Mouse (Mus musculus): Measurements from ENCODE around the gene Hist1h2bf. TPM values are rescaled to one million over a fixed set of nuclear protein-coding genes. Genes with fewer than 3 reads are reported as not detected.

Gene Hist1h2bf
- polyA plus RNA-seq, 1 experiment from 2014 or later = not detected

Other genes with a start within 250 kb of the Hist1h2bf start
- gene Zfp322a, start 205.0 kb downstream of the Hist1h2bf start, polyA plus RNA-seq (2014; fragmentation: Illumina TruSeq; extraction: RNeasy Lipid Tissue Mini Kit (QIAGEN cat#74804); ENCODE audit: low read depth, low replicate concordance) = 16.7 TPM
- gene Abt1, start 150.3 kb downstream of the Hist1h2bf start, polyA plus RNA-seq (2014; fragmentation: Illumina TruSeq; extraction: RNeasy Lipid Tissue Mini Kit (QIAGEN cat#74804); ENCODE audit: low read depth, low replicate concordance) = 4.1 TPM
- not detected for gene Btn1a1, start 108.3 kb downstream of the Hist1h2bf start, polyA plus RNA-seq (2014; fragmentation: Illumina TruSeq; extraction: RNeasy Lipid Tissue Mini Kit (QIAGEN cat#74804); ENCODE audit: low read depth, low replicate concordance)
- gene Btn2a2, start 85.3 kb downstream of the Hist1h2bf start, polyA plus RNA-seq (2014; fragmentation: Illumina TruSeq; extraction: RNeasy Lipid Tissue Mini Kit (QIAGEN cat#74804); ENCODE audit: low read depth, low replicate concordance) = not detected
- 46.3 TPM for gene Hist1h4h, start 43.1 kb downstream of the Hist1h2bf start, polyA plus RNA-seq (2014; fragmentation: Illumina TruSeq; extraction: RNeasy Lipid Tissue Mini Kit (QIAGEN cat#74804); ENCODE audit: low read depth, low replicate concordance)
- gene Hist1h2af, start 40.3 kb downstream of the Hist1h2bf start, polyA plus RNA-seq (2014; fragmentation: Illumina TruSeq; extraction: RNeasy Lipid Tissue Mini Kit (QIAGEN cat#74804); ENCODE audit: low read depth, low replicate concordance) = 2.5 TPM
- not detected for gene Hist1h3g, start 38.8 kb downstream of the Hist1h2bf start, polyA plus RNA-seq (2014; fragmentation: Illumina TruSeq; extraction: RNeasy Lipid Tissue Mini Kit (QIAGEN cat#74804); ENCODE audit: low read depth, low replicate concordance)
- 0.89 TPM for gene Hist1h2bh, start 30.8 kb downstream of the Hist1h2bf start, polyA plus RNA-seq (2014; fragmentation: Illumina TruSeq; extraction: RNeasy Lipid Tissue Mini Kit (QIAGEN cat#74804); ENCODE audit: low read depth, low replicate concordance)
- gene Hist1h3f, start 30.1 kb downstream of the Hist1h2bf start, polyA plus RNA-seq (2014; fragmentation: Illumina TruSeq; extraction: RNeasy Lipid Tissue Mini Kit (QIAGEN cat#74804); ENCODE audit: low read depth, low replicate concordance) = 0.68 TPM
- not detected for gene Hist1h4f, start 22.5 kb downstream of the Hist1h2bf start, polyA plus RNA-seq (2014; fragmentation: Illumina TruSeq; extraction: RNeasy Lipid Tissue Mini Kit (QIAGEN cat#74804); ENCODE audit: low read depth, low replicate concordance)
- gene Hist1h1d, start 20.9 kb downstream of the Hist1h2bf start, polyA plus RNA-seq (2014; fragmentation: Illumina TruSeq; extraction: RNeasy Lipid Tissue Mini Kit (QIAGEN cat#74804); ENCODE audit: low read depth, low replicate concordance) = 0.21 TPM
- not detected for gene Hist1h3e, start 11.8 kb downstream of the Hist1h2bf start, polyA plus RNA-seq (2014; fragmentation: Illumina TruSeq; extraction: RNeasy Lipid Tissue Mini Kit (QIAGEN cat#74804); ENCODE audit: low read depth, low replicate concordance)
- not detected for gene Hist1h2ae, start 3.0 kb downstream of the Hist1h2bf start, polyA plus RNA-seq (2014; fragmentation: Illumina TruSeq; extraction: RNeasy Lipid Tissue Mini Kit (QIAGEN cat#74804); ENCODE audit: low read depth, low replicate concordance)
- gene Hist1h2bg, start 2.8 kb downstream of the Hist1h2bf start, polyA plus RNA-seq (2014; fragmentation: Illumina TruSeq; extraction: RNeasy Lipid Tissue Mini Kit (QIAGEN cat#74804); ENCODE audit: low read depth, low replicate concordance) = not detected
- not detected for gene Hist1h2ad, start 185 bp upstream of the Hist1h2bf start, polyA plus RNA-seq (2014; fragmentation: Illumina TruSeq; extraction: RNeasy Lipid Tissue Mini Kit (QIAGEN cat#74804); ENCODE audit: low read depth, low replicate concordance)
- 0.76 TPM for gene Hist1h3d, start 1.6 kb upstream of the Hist1h2bf start, polyA plus RNA-seq (2014; fragmentation: Illumina TruSeq; extraction: RNeasy Lipid Tissue Mini Kit (QIAGEN cat#74804); ENCODE audit: low read depth, low replicate concordance)
- gene Hist1h4d, start 7.4 kb upstream of the Hist1h2bf start, polyA plus RNA-seq (2014; fragmentation: Illumina TruSeq; extraction: RNeasy Lipid Tissue Mini Kit (QIAGEN cat#74804); ENCODE audit: low read depth, low replicate concordance) = not detected
- gene Hist1h2be, start 46.9 kb upstream of the Hist1h2bf start, polyA plus RNA-seq (2014; fragmentation: Illumina TruSeq; extraction: RNeasy Lipid Tissue Mini Kit (QIAGEN cat#74804); ENCODE audit: low read depth, low replicate concordance) = 8.1 TPM
- gene Hist1h1e, start 48.4 kb upstream of the Hist1h2bf start, polyA plus RNA-seq (2014; fragmentation: Illumina TruSeq; extraction: RNeasy Lipid Tissue Mini Kit (QIAGEN cat#74804); ENCODE audit: low read depth, low replicate concordance) = 3.8 TPM
- 1.0 TPM for gene Hist1h2ac, start 109.8 kb upstream of the Hist1h2bf start, polyA plus RNA-seq (2014; fragmentation: Illumina TruSeq; extraction: RNeasy Lipid Tissue Mini Kit (QIAGEN cat#74804); ENCODE audit: low read depth, low replicate concordance)
- 121 TPM for gene Hist1h2bc, start 110.0 kb upstream of the Hist1h2bf start, polyA plus RNA-seq (2014; fragmentation: Illumina TruSeq; extraction: RNeasy Lipid Tissue Mini Kit (QIAGEN cat#74804); ENCODE audit: low read depth, low replicate concordance)
- not detected for gene Hist1h1t, start 121.6 kb upstream of the Hist1h2bf start, polyA plus RNA-seq (2014; fragmentation: Illumina TruSeq; extraction: RNeasy Lipid Tissue Mini Kit (QIAGEN cat#74804); ENCODE audit: low read depth, low replicate concordance)
- not detected for gene Hist1h4c, start 124.3 kb upstream of the Hist1h2bf start, polyA plus RNA-seq (2014; fragmentation: Illumina TruSeq; extraction: RNeasy Lipid Tissue Mini Kit (QIAGEN cat#74804); ENCODE audit: low read depth, low replicate concordance)
- gene Hfe, start 136.7 kb upstream of the Hist1h2bf start, polyA plus RNA-seq (2014; fragmentation: Illumina TruSeq; extraction: RNeasy Lipid Tissue Mini Kit (QIAGEN cat#74804); ENCODE audit: low read depth, low replicate concordance) = 35.3 TPM
- 171 TPM for gene Hist1h1c, start 164.6 kb upstream of the Hist1h2bf start, polyA plus RNA-seq (2014; fragmentation: Illumina TruSeq; extraction: RNeasy Lipid Tissue Mini Kit (QIAGEN cat#74804); ENCODE audit: low read depth, low replicate concordance)
- gene Hist1h3c, start 171.4 kb upstream of the Hist1h2bf start, polyA plus RNA-seq (2014; fragmentation: Illumina TruSeq; extraction: RNeasy Lipid Tissue Mini Kit (QIAGEN cat#74804); ENCODE audit: low read depth, low replicate concordance) = not detected
- gene Hist1h2bb, start 172.5 kb upstream of the Hist1h2bf start, polyA plus RNA-seq (2014; fragmentation: Illumina TruSeq; extraction: RNeasy Lipid Tissue Mini Kit (QIAGEN cat#74804); ENCODE audit: low read depth, low replicate concordance) = not detected
- gene Hist1h2ab, start 176.9 kb upstream of the Hist1h2bf start, polyA plus RNA-seq (2014; fragmentation: Illumina TruSeq; extraction: RNeasy Lipid Tissue Mini Kit (QIAGEN cat#74804); ENCODE audit: low read depth, low replicate concordance) = not detected
- gene Hist1h3b, start 178.1 kb upstream of the Hist1h2bf start, polyA plus RNA-seq (2014; fragmentation: Illumina TruSeq; extraction: RNeasy Lipid Tissue Mini Kit (QIAGEN cat#74804); ENCODE audit: low read depth, low replicate concordance) = not detected
- gene Hist1h4b, start 182.8 kb upstream of the Hist1h2bf start, polyA plus RNA-seq (2014; fragmentation: Illumina TruSeq; extraction: RNeasy Lipid Tissue Mini Kit (QIAGEN cat#74804); ENCODE audit: low read depth, low replicate concordance) = not detected
- gene Hist1h4a, start 187.0 kb upstream of the Hist1h2bf start, polyA plus RNA-seq (2014; fragmentation: Illumina TruSeq; extraction: RNeasy Lipid Tissue Mini Kit (QIAGEN cat#74804); ENCODE audit: low read depth, low replicate concordance) = not detected
- gene Hist1h3a, start 188.2 kb upstream of the Hist1h2bf start, polyA plus RNA-seq (2014; fragmentation: Illumina TruSeq; extraction: RNeasy Lipid Tissue Mini Kit (QIAGEN cat#74804); ENCODE audit: low read depth, low replicate concordance) = not detected
- gene Hist1h1a, start 189.5 kb upstream of the Hist1h2bf start, polyA plus RNA-seq (2014; fragmentation: Illumina TruSeq; extraction: RNeasy Lipid Tissue Mini Kit (QIAGEN cat#74804); ENCODE audit: low read depth, low replicate concordance) = not detected
- gene Trim38, start 195.7 kb upstream of the Hist1h2bf start, polyA plus RNA-seq (2014; fragmentation: Illumina TruSeq; extraction: RNeasy Lipid Tissue Mini Kit (QIAGEN cat#74804); ENCODE audit: low read depth, low replicate concordance) = 0.31 TPM
- gene Slc17a2, start 232.8 kb upstream of the Hist1h2bf start, polyA plus RNA-seq (2014; fragmentation: Illumina TruSeq; extraction: RNeasy Lipid Tissue Mini Kit (QIAGEN cat#74804); ENCODE audit: low read depth, low replicate concordance) = not detected

Data from heart, adult 10 weeks (tissue).